Comparison of ENCODE assay signal across 21 mouse cellular contexts in the genomic region with DNA sequence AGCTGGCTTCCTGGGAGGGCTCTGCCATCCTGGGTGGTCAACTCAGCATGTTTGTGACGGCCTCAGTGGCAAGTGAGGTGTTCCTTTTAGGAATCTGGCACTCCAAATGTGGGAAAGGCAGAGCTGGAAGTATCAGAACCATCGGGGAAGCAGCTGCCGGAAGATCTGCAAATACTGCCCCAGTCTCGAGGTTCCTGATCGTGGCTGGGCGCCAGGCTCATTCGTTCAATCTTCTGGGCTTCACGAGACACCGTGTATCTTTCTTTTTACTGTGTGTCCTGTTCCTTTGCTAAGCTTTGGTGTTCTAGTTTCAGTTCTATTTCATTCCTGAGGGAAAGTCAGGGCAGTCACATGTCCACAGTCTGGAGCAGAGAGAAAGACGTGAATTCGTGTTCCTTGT. TPM values are rescaled to one million over a fixed set of nuclear protein-coding genes. Genes with fewer than 3 reads are reported as not detected.
DNase-seq lines count a peak whose midpoint lies in the region; ATAC-seq and TF ChIP-seq lines count a peak whose summit lies in the region.
"Had no signal": no experiment of that assay in that cellular context is flagged by ENCODE, and none has a peak within 500 bp of the region (broad histone marks: within the 10 kb centered on the region; RNA-seq: fewer than 3 reads in every experiment).

No protein-coding gene starts in this region.

- H3K9ac ChIP-seq in liver, postnatal 0 days (replicated peaks): no peak overlapping the region
- H3K9ac ChIP-seq: embryonic facial prominence, embryonic 13.5 days; forebrain, embryonic 12.5 days; heart, embryonic 12.5 days; hindbrain, embryonic 15.5 days had no signal

- H3K4me1 ChIP-seq in liver, postnatal 0 days (ENCODE audit: insufficient read depth): peaks cover 13% of the 10 kb centered on the region

- H3K27ac ChIP-seq in gastrocnemius, adult 2 months: peak overlapping the region; percentile 28
- H3K27ac ChIP-seq in liver, postnatal 0 days (ENCODE audit: low read depth): no peak overlapping the region
- H3K27ac ChIP-seq: embryonic facial prominence, embryonic 13.5 days; forebrain, embryonic 12.5 days; hindbrain, embryonic 15.5 days had no signal

- no peaks in the 10 kb centered on the region for H3K9me3 ChIP-seq in liver, postnatal 0 days (ENCODE audit: low read length)
- H3K9me3 ChIP-seq: embryonic facial prominence, embryonic 13.5 days; forebrain, embryonic 12.5 days; G1E; hindbrain, embryonic 15.5 days had no signal

- DNase-seq in adrenal gland, postnatal 25 days: peak; percentile 13
- no peak for DNase-seq in adrenal gland, postnatal 36 days
- DNase-seq in gastrocnemius, adult 2 months: no peak
- no peak for DNase-seq in gastrocnemius, postnatal 14 days
- DNase-seq in liver, postnatal 0 days: no peak
- DNase-seq in liver: no peak
- peak; percentile 67 for DNase-seq in testis, postnatal 10 days (ENCODE audit: low spot score)
- DNase-seq in testis, postnatal 14 days (ENCODE audit: low spot score): no peak
- DNase-seq: adrenal gland, adult 8-10 months; B cell, adult 2 months; cerebellum, adult 11 months; cerebellum, adult 9-10 months; cerebellum, postnatal 36 days; gastrocnemius, postnatal 10 days had no signal

- H3K4me2 ChIP-seq in liver, postnatal 0 days (ENCODE audit: low read depth, low read length): 0 out of 2 replicates have a peak overlapping the region, but pooled peaks have one; percentile 13
- H3K4me2 ChIP-seq: embryonic facial prominence, embryonic 13.5 days; forebrain, embryonic 12.5 days; heart, embryonic 12.5 days; hindbrain, embryonic 15.5 days had no signal

- no peak for TF ChIP-seq EP300 in liver, postnatal 0 days (IDR thresholded peaks at IDR 0.05; ENCODE audit: low read depth)

- peak overlapping the region; percentile 51 for H3K4me3 ChIP-seq in gastrocnemius, adult 2 months
- H3K4me3 ChIP-seq in liver, postnatal 0 days (ENCODE audit: low read depth, low read length): no peak overlapping the region
- H3K4me3 ChIP-seq: embryonic facial prominence, embryonic 13.5 days; forebrain, embryonic 12.5 days; heart, embryonic 12.5 days; hindbrain, embryonic 15.5 days had no signal

- H3K27me3 ChIP-seq in liver, postnatal 0 days (ENCODE audit: insufficient read depth, low read length): peaks cover 72% of the 10 kb centered on the region

- no peak for TF ChIP-seq CTCF in gastrocnemius, adult 2 months (IDR thresholded peaks at IDR 0.05)
- TF ChIP-seq CTCF in liver, postnatal 0 days (IDR thresholded peaks at IDR 0.05; ENCODE audit: low read depth): no peak

- intact Hi-C loops in gastrocnemius, adult 2 months (cut with DNase I): no loop called here
- intact Hi-C loops in gastrocnemius, postnatal 14 days (cut with DNase I; ENCODE audit: low total_unique reads): no loop called here

- 54% methylated on average over 11 of the region's 11 CpGs for WGBS in liver, postnatal 0 days (ENCODE audit: insufficient replicate concordance)

- no peaks in the 10 kb centered on the region for H3K36me3 ChIP-seq in liver, postnatal 0 days (replicated peaks; ENCODE audit: insufficient read depth, low read length)
- H3K36me3 ChIP-seq: embryonic facial prominence, embryonic 13.5 days; forebrain, embryonic 12.5 days; G1E; heart, embryonic 12.5 days; hindbrain, embryonic 15.5 days had no signal

- ATAC-seq in liver, postnatal 0 days: no peak
- ATAC-seq: CD4-positive, CD25-positive, alpha-beta regulatory T cell, adult 4 months; forebrain, embryonic 16.5 days had no signal

RNA-seq across cellular contexts. Expression of gene Klrg2, which starts 3.4 kb away (rescaled TPM):
- total RNA-seq in adrenal gland, postnatal 25 days (2021): 2.8 and 3.8 TPM in 2 replicates
- total RNA-seq in adrenal gland, postnatal 36 days (2021): 1 to 10 TPM; 3.2 to 4.3 TPM
- under 1 TPM in 1 of 2 experiments, not detected in 1; 0.17 TPM for total RNA-seq in gastrocnemius, adult 2 months (2021)
- total RNA-seq in gastrocnemius, postnatal 14 days (2021): under 1 TPM; 0.09 to 0.27 TPM
- polyA plus RNA-seq in liver, postnatal 0 days (2015; fragmentation: Nextera tagmentation; extraction: Ambion mirVana): not detected in 2 replicates
- polyA plus RNA-seq: CD4-positive, CD25-positive, alpha-beta regulatory T cell, adult 4 months; forebrain, embryonic 12.5 days; forebrain, embryonic 16.5 days had no signal

RNA-seq across cellular contexts. Expression of gene Clec2l, which starts 22.5 kb away (rescaled TPM):
- total RNA-seq in adrenal gland, postnatal 25 days (2021): 3.7 and 4.9 TPM in 2 replicates
- total RNA-seq in adrenal gland, postnatal 36 days (2021): 1 to 10 TPM in 1 of 2 experiments, under 1 TPM in 1; 0.99 to 4.1 TPM
- total RNA-seq in gastrocnemius, adult 2 months (2021): under 1 TPM in 1 of 2 experiments, not detected in 1; 0.22 TPM
- total RNA-seq in gastrocnemius, postnatal 14 days (2021): 1 to 10 TPM in 1 of 2 experiments, under 1 TPM in 1; 0.62 to 1.0 TPM
- not detected in 2 replicates for polyA plus RNA-seq in liver, postnatal 0 days (2015; fragmentation: Nextera tagmentation; extraction: Ambion mirVana)
- total RNA-seq: G1E had no signal
- polyA plus RNA-seq: CD4-positive, CD25-positive, alpha-beta regulatory T cell, adult 4 months; G1E had no signal

Comparison
In these comparisons a context has a peak if more than half of its experiments do, and no peak if none do; other contexts are left out.
1. DNase-seq: peak in adrenal gland, postnatal 25 days (single experiment) and testis, postnatal 10 days (single experiment); none in adrenal gland, postnatal 36 days (0 of 2), gastrocnemius, adult 2 months (single experiment), gastrocnemius, postnatal 14 days (single experiment), liver, postnatal 0 days (single experiment), liver (single experiment) and testis, postnatal 14 days (single experiment).